Mouse (Mus musculus) spleen, adult 2 months (tissue): Measurements from ENCODE around the gene Gm26602.

ENCODE experiments used
- CTCF ChIP-seq: fragments of 200-500 bp; IDR thresholded peaks from 2 replicates; pipeline ENCODE4 v1.5.1; 2011; ENCODE audit warnings: mild to moderate bottlenecking, inconsistent platforms; ENCODE audit not compliant: insufficient read depth, insufficient read length, insufficient replicate concordance; ENCODE audit errors: extremely low read depth
- POLR2A ChIP-seq: fragments of 200-500 bp; IDR thresholded peaks from 2 replicates; pipeline ENCODE4 v1.6.1; 2011; ENCODE audit warnings: low read depth, low read length, inconsistent platforms

DNA sequence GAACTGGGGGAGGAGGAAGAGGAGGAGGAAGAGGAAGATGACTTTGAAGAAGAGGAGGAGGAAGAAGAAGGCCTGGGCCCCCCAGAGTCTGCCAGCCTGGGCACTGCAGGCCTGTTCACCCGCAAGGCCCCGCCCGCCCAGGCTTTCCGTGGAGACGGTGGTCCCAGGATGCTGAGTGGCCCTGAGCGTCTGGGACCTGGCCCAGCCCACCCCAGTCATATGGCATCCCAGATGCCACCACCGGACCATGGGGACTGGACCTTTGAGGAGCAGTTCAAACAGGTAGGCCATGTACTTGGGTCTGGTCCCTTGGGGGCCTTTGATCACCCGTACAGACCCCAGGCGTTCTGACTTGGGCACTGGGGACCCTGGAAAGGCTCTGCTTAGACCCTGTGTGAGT is 21.1 kb downstream of the Gm26602 start:
- no peak for TF ChIP-seq POLR2A
- TF ChIP-seq CTCF = no peak
